Mouse (Mus musculus) CH12.LX (cell line): ENCODE data around the gene Rhbdf2. TPM values are rescaled to one million over a fixed set of nuclear protein-coding genes. Genes with fewer than 3 reads are reported as not detected.

Source experiments
- DNase-seq: peaks from one replicate; pipeline ENCODE4 v3.0.0-alpha.2; 2013; ENCODE audit errors: extremely low read depth
- H3K27ac ChIP-seq: 2 replicates; pipeline ENCODE4 v1.5.1; 2012; ENCODE audit warnings: low read depth, mild to moderate bottlenecking, control low read depth, moderate library complexity; ENCODE audit not compliant: insufficient read depth
- H3K27me3 ChIP-seq: replicated peaks from 2 replicates; pipeline ENCODE3; 2012; ENCODE audit warnings: inconsistent platforms
- H3K36me3 ChIP-seq, 2 experiments: replicated peaks in 1 of 2; 2 replicates each; pipeline versions ENCODE3 to v1.6.1; 2012; ENCODE audit warnings: inconsistent platforms in 1 of 2, low read length in 1 of 2, mild to moderate bottlenecking in 1 of 2, mixed read lengths in 1 of 2, moderate library complexity in 1 of 2; ENCODE audit not compliant: control insufficient read depth in 1 of 2, insufficient read depth in 1 of 2
- H3K4me1 ChIP-seq, 2 experiments: 2 replicates each; pipeline ENCODE4 v1.6.1; 2012; ENCODE audit warnings: inconsistent platforms in 1 of 2, moderate library complexity in 1 of 2; ENCODE audit not compliant: insufficient read depth in 2 of 2, control insufficient read depth in 1 of 2
- H3K4me2 ChIP-seq: 2 replicates; pipeline ENCODE4 v1.6.1; 2012; ENCODE audit warnings: low read depth, mild to moderate bottlenecking, control low read depth; ENCODE audit not compliant: poor library complexity, insufficient read depth, severe bottlenecking
- H3K4me3 ChIP-seq, 3 experiments: fragments of 150-350 bp in 1 of 3; sonication (generic) in 1 of 3; replicated peaks in 1 of 3; 2 replicates each; pipeline versions ENCODE3 to v1.5.1; 2011 to 2012; ENCODE audit warnings: low read depth in 2 of 3, low read length in 2 of 3, mild to moderate bottlenecking in 2 of 3, moderate library complexity in 2 of 3, control low read depth in 1 of 3, improper control_type of control experiment in 1 of 3, inconsistent platforms in 1 of 3, mixed read lengths in 1 of 3; ENCODE audit not compliant: poor library complexity in 1 of 3
- H3K79me2 ChIP-seq: replicated peaks from 2 replicates; pipeline ENCODE4 v1.6.1; 2012; ENCODE audit warnings: mild to moderate bottlenecking, moderate library complexity; ENCODE audit not compliant: control insufficient read depth, poor library complexity, insufficient read depth, severe bottlenecking; ENCODE audit errors: extremely low read depth
- H3K9ac ChIP-seq: 2 replicates; pipeline ENCODE4 v1.6.1; 2012; ENCODE audit warnings: low read depth, mild to moderate bottlenecking, control low read depth, moderate library complexity; ENCODE audit not compliant: insufficient read depth
- H3K9me3 ChIP-seq: replicated peaks from 2 replicates; pipeline ENCODE3; 2012; ENCODE audit warnings: low read length, inconsistent platforms, mixed read lengths
- CHD1 ChIP-seq: IDR thresholded peaks from 2 replicates; pipeline ENCODE4 v1.6.1; 2012; ENCODE audit warnings: low read depth, low read length, improper control_type of control experiment, inconsistent platforms
- CTCF ChIP-seq, 2 experiments: IDR thresholded peaks in 1 of 2; conservative IDR thresholded peaks in 1 of 2; 2 replicates each; pipeline ENCODE4 v1.5.1; 2011 to 2012; ENCODE audit warnings: low read depth in 2 of 2, low read length in 2 of 2, improper control_type of control experiment in 1 of 2, inconsistent platforms in 1 of 2, mild to moderate bottlenecking in 1 of 2, moderate library complexity in 1 of 2
- ETS1 ChIP-seq: conservative IDR thresholded peaks from 2 replicates; pipeline ENCODE4 v1.6.1; 2012; ENCODE audit warnings: low read depth, mild to moderate bottlenecking, inconsistent platforms, low read length, improper control_type of control experiment, moderate library complexity
- GABPA ChIP-seq: IDR thresholded peaks from 2 replicates; pipeline ENCODE4 v1.6.1; 2012; ENCODE audit warnings: low read depth, low read length, improper control_type of control experiment, inconsistent platforms; ENCODE audit not compliant: insufficient replicate concordance
- IRF4 ChIP-seq: IDR thresholded peaks from 2 replicates; pipeline ENCODE4 v1.6.1; 2014; ENCODE audit warnings: low read depth, mild to moderate bottlenecking, inconsistent platforms, low read length, improper control_type of control experiment
- JUN ChIP-seq: IDR thresholded peaks from 2 replicates; pipeline ENCODE4 v1.6.1; 2011; ENCODE audit warnings: low read depth, mild to moderate bottlenecking, low read length, improper control_type of control experiment, moderate library complexity; ENCODE audit not compliant: insufficient read depth
- KAT2A ChIP-seq: IDR thresholded peaks from 2 replicates; pipeline ENCODE4 v1.6.1; 2012; ENCODE audit warnings: low read length, improper control_type of control experiment, inconsistent platforms; ENCODE audit not compliant: insufficient replicate concordance
- MAFK ChIP-seq: IDR thresholded peaks from 2 replicates; pipeline ENCODE4 v1.6.1; 2011; ENCODE audit warnings: low read length, improper control_type of control experiment; ENCODE audit not compliant: insufficient replicate concordance
- MAX ChIP-seq: IDR thresholded peaks from 2 replicates; pipeline ENCODE4 v1.6.1; 2011; ENCODE audit warnings: low read length, improper control_type of control experiment
- MAZ ChIP-seq: IDR thresholded peaks from 2 replicates; pipeline ENCODE4 v1.6.1; 2012; ENCODE audit warnings: low read depth, mild to moderate bottlenecking, inconsistent platforms, low read length, improper control_type of control experiment, moderate library complexity
- NRF1 ChIP-seq: IDR thresholded peaks from 2 replicates; pipeline ENCODE4 v1.6.1; 2014; ENCODE audit warnings: low read depth, mild to moderate bottlenecking, inconsistent platforms, low read length, improper control_type of control experiment, moderate library complexity
- POLR2A ChIP-seq: IDR thresholded peaks from 2 replicates; pipeline ENCODE4 v1.6.1; 2011; ENCODE audit warnings: low read depth, mild to moderate bottlenecking, improper control_type of control experiment, low read length
- RAD21 ChIP-seq: IDR thresholded peaks from 2 replicates; pipeline ENCODE4 v1.6.1; 2011; ENCODE audit warnings: low read depth, mild to moderate bottlenecking, low read length, improper control_type of control experiment, moderate library complexity
- RCOR1 ChIP-seq: conservative IDR thresholded peaks from 2 replicates; pipeline ENCODE4 v1.6.1; 2012; ENCODE audit warnings: low read depth, mild to moderate bottlenecking, inconsistent platforms, low read length, improper control_type of control experiment
- SMC3 ChIP-seq: IDR thresholded peaks from 2 replicates; pipeline ENCODE4 v1.6.1; 2011; ENCODE audit warnings: low read depth, low read length, improper control_type of control experiment
- USF1 ChIP-seq: IDR thresholded peaks from 2 replicates; pipeline ENCODE4 v1.6.1; 2014; ENCODE audit warnings: low read depth, mild to moderate bottlenecking, inconsistent platforms, low read length, improper control_type of control experiment
- ZMIZ1 ChIP-seq: IDR thresholded peaks from 2 replicates; pipeline ENCODE4 v1.6.1; 2012; ENCODE audit warnings: low read depth, mild to moderate bottlenecking, inconsistent platforms, low read length, improper control_type of control experiment
- dilution Hi-C: fragments of 300-500 bp; cut with MboI; formaldehyde crosslinking; loops from 2 replicates; pipeline ENCODE4 v1.14.3; 2020; ENCODE audit warnings: low sequenced_read_pairs; ENCODE audit not compliant: extremely low pct_unique_long_range_greater_than_20kb, extremely low pct_ligation_motif_present
- in situ Hi-C: fragments of 300-500 bp; cut with MboI; formaldehyde crosslinking; loops from 3 replicates; pipeline ENCODE4 v1.14.3; 2019; ENCODE audit warnings: low sequenced_read_pairs, low pct_ligation_motif_present, low pct_unique_long_range_greater_than_20kb, mixed read lengths
- polyA plus RNA-seq: library from polyadenylated mRNA; unstranded; fragments of >175 nt; gene quantifications from 2 replicates; pipeline ENCODE4 v1.2.1, GENCODE M21; 2012; ENCODE audit warnings: low read depth; ENCODE audit not compliant: insufficient read length
- total RNA-seq, 2 experiments: library from RNA; depleted of rRNA; stranded (reverse); fragments of 300-350 nt in 1 of 2; fragments of >200 nt in 1 of 2; gene quantifications; 2 replicates each; pipeline ENCODE4 v1.2.3; 2012 to 2014

The Rhbdf2 gene
- total and polyA plus RNA-seq, 3 experiments: 3.1 to 14.7 (median 12.1) TPM

- in situ Hi-C loops: no loop called here
- Histone ChIP-seq H3K4me1 (peaks cover 13 to 56% of the 10 kb centered on the region in 2 experiments), H3K36me3 (peaks cover 58 to 76% of the 10 kb centered on the region in 2 experiments), H3K27me3 (no peaks in the 10 kb centered on the region), H3K9ac (no peak overlapping the region), H3K4me2 (no peak overlapping the region), H3K4me3 (no peak overlapping the region), H3K79me2 (no peaks in the 10 kb centered on the region), H3K27ac (no peak overlapping the region), H3K9me3 (no peaks in the 10 kb centered on the region)
- DNase-seq: no peak
- dilution Hi-C loops: no loop called here
- TF ChIP-seq NRF1: no peak
- no peak for TF ChIP-seq MAX
- no peak for TF ChIP-seq MAFK
- TF ChIP-seq USF1: no peak
- no peak for TF ChIP-seq JUN
- no peak for TF ChIP-seq IRF4
- TF ChIP-seq GABPA: no peak
- TF ChIP-seq ETS1: no peak; the same call in 1 of the 2 replicates
- no peak for TF ChIP-seq RCOR1
Observed at GRCm38 (mm10) chr11:116607717-116608116, 19.1 kb downstream of the Rhbdf2 start.

- H3K9ac ChIP-seq: no peak overlapping the region
- TF ChIP-seq CHD1 (no peak), KAT2A (no peak)
- H3K36me3 ChIP-seq: peaks cover 88 to 98% of the 10 kb centered on the region in 2 experiments
- H3K4me1 ChIP-seq: peaks cover 7 to 26% of the 10 kb centered on the region in 2 experiments
- in situ Hi-C loops: no loop called here
- dilution Hi-C loops: no loop called here
- no peaks in the 10 kb centered on the region for H3K9me3 ChIP-seq
- H3K27ac ChIP-seq: no peak overlapping the region
- no peaks in the 10 kb centered on the region for H3K79me2 ChIP-seq
- no peaks in the 10 kb centered on the region for H3K27me3 ChIP-seq
- H3K4me3 ChIP-seq: no peak overlapping the region
- no peak for DNase-seq
- H3K4me2 ChIP-seq: no peak overlapping the region
Observed at GRCm38 (mm10) chr11:116604097-116604496, 22.7 kb downstream of the Rhbdf2 start.

DNA sequence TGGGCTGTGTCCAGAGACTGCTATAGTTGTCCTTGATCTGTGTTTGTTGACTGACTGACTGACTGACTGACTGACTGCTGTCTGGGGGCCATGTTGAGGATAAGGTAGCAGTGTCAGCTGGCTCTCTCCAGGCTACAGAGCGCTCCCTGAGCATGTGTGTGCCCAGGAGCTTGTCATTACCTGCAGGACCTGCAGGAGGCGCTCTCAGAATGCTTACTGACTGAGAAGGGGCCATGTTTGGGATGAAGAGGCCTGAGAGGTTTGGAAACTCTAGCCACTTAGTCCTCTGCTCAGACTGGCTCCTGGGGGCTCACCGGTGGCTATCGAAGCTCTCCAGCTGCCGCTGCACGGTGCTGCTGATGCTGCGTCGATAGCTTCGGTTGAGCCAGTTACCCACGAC is 23.5 kb downstream of the Rhbdf2 start:
- H3K36me3 ChIP-seq: peaks cover 89 to 98% of the 10 kb centered on the region in 2 experiments
- H3K79me2 ChIP-seq: no peaks in the 10 kb centered on the region
- in situ Hi-C loops: no loop called here
- H3K9ac ChIP-seq: no peak overlapping the region
- H3K27ac ChIP-seq: no peak overlapping the region
- no peak overlapping the region for H3K4me3 ChIP-seq
- peak; percentile 63 for DNase-seq
- no peaks in the 10 kb centered on the region for H3K27me3 ChIP-seq
- H3K4me1 ChIP-seq: peaks cover 7 to 18% of the 10 kb centered on the region in 2 experiments
- TF ChIP-seq MAZ (no peak), SMC3 (peak; percentile 84), POLR2A (no peak), CTCF (conservative IDR thresholded peaks at IDR 0.05 in 1 of 2, IDR thresholded peaks at IDR 0.05 in 1 of 2; ENCODE audit: low read depth in 2 of 2, low read length in 2 of 2) (peak; percentile 76 to 88), ZMIZ1 (no peak), RAD21 (peak; percentile 79)
- TF ChIP-seq, all 38 proteins: peak for 3
- no peaks in the 10 kb centered on the region for H3K9me3 ChIP-seq
- dilution Hi-C loops: no loop called here
- H3K4me2 ChIP-seq: no peak overlapping the region
